Mouse (Mus musculus): ENCODE data around the gene Adcy4. TPM values are rescaled to one million over a fixed set of nuclear protein-coding genes. Genes with fewer than 3 reads are reported as not detected.
A peak's percentile ranks its signal among the peaks of the same experiment; 100 is the strongest.

Adcy4 gene
- polyA plus RNA-seq, 1 experiment from 2014 or later: 3.2 TPM

DNA sequence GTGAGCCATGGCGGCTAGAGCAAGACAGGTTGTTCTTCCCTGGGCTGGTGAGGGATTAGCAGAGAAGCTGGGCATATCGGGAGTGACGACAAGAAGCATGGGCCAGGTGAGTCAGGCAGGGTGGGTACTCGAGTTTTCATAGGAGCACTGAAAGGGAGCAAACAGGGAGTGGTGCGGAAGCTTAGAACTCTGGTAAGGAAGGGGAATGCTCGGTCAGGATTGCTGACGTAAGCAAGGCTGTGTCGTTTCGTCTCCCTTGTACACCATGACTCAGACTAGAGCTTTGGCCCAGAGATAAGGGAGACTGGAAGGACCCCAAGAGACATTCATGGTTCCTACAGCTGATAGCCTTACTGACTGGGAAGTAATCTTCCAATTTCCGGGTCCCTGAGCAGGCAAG is 50.0 kb downstream of the Adcy4 start:
- H3K4me2 ChIP-seq (ENCODE audit: low read length): no peak overlapping the region
- ATAC-seq (ENCODE audit: low FRiP score, low TSS enrichment) (no peak), DNase-seq (no peak)
- 78% methylated on average over 10 of the region's 10 CpGs for WGBS
- H3K36me3 ChIP-seq (ENCODE audit: control insufficient read depth, insufficient read depth, low read length): peaks cover 7% of the 10 kb centered on the region
- no peak overlapping the region for H3K4me3 ChIP-seq (replicated peaks; ENCODE audit: low read depth, low read length)
- no peaks in the 10 kb centered on the region for H3K9me3 ChIP-seq (ENCODE audit: control insufficient read depth, low read length)
- H3K9ac ChIP-seq (replicated peaks; ENCODE audit: low read length): no peak overlapping the region
- H3K27ac ChIP-seq (replicated peaks; ENCODE audit: low read depth, low read length): no peak overlapping the region
- no peaks in the 10 kb centered on the region for H3K27me3 ChIP-seq (ENCODE audit: control insufficient read depth, insufficient read depth, low read length)
- no peaks in the 10 kb centered on the region for H3K4me1 ChIP-seq (ENCODE audit: control insufficient read depth, insufficient read depth, low read length)

GRCm38 (mm10) chr14:55730531-55731032 is 53.3 kb downstream of the Adcy4 start:
- H3K36me3 ChIP-seq (ENCODE audit: control insufficient read depth, insufficient read depth, low read length): no peaks in the 10 kb centered on the region
- H3K9ac ChIP-seq (replicated peaks; ENCODE audit: low read length): no peak overlapping the region
- ATAC-seq (ENCODE audit: low FRiP score, low TSS enrichment): no peak
- no peak overlapping the region for H3K4me2 ChIP-seq (ENCODE audit: low read length)
- DNase-seq: no peak
- H3K4me3 ChIP-seq (replicated peaks; ENCODE audit: low read depth, low read length): no peak overlapping the region
- 83% methylated on average over 7 of the region's 7 CpGs for WGBS
- no peaks in the 10 kb centered on the region for H3K9me3 ChIP-seq (ENCODE audit: control insufficient read depth, low read length)
- no peaks in the 10 kb centered on the region for H3K4me1 ChIP-seq (ENCODE audit: control insufficient read depth, insufficient read depth, low read length)
- H3K27me3 ChIP-seq (ENCODE audit: control insufficient read depth, insufficient read depth, low read length): no peaks in the 10 kb centered on the region
- H3K27ac ChIP-seq (replicated peaks; ENCODE audit: low read depth, low read length): no peak overlapping the region

DNA sequence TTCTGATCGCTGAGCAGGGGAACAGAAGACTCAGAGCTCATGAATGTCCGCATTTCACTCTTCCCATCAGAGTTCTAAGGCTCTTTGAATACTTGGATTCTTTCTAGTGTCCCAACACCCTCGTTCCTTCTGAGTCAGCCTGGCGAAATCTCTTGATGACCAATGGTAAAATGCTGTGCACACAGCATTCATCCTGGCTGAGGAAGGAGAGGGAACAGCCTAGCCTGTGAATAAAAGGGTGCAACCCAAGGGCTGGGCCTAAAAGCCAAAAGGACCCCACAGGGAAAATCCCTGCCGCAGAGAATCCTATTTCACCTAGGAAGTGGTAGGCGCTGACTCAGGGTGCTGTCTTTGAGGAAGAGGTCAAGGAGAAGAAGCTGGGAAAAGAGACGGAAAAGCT is 53.8 kb downstream of the Adcy4 start:
- ATAC-seq (ENCODE audit: low FRiP score, low TSS enrichment) (no peak), DNase-seq (no peak)
- 77% methylated on average over 7 of the region's 7 CpGs for WGBS
- no peak overlapping the region for H3K27ac ChIP-seq (replicated peaks; ENCODE audit: low read depth, low read length)
- H3K36me3 ChIP-seq (ENCODE audit: control insufficient read depth, insufficient read depth, low read length): no peaks in the 10 kb centered on the region
- no peak overlapping the region for H3K4me2 ChIP-seq (ENCODE audit: low read length)
- H3K4me3 ChIP-seq (replicated peaks; ENCODE audit: low read depth, low read length): no peak overlapping the region
- H3K9me3 ChIP-seq (ENCODE audit: control insufficient read depth, low read length): no peaks in the 10 kb centered on the region
- no peaks in the 10 kb centered on the region for H3K27me3 ChIP-seq (ENCODE audit: control insufficient read depth, insufficient read depth, low read length)
- no peaks in the 10 kb centered on the region for H3K4me1 ChIP-seq (ENCODE audit: control insufficient read depth, insufficient read depth, low read length)
- no peak overlapping the region for H3K9ac ChIP-seq (replicated peaks; ENCODE audit: low read length)

GRCm38 (mm10) chr14:55727889-55728685 is 55.8 kb downstream of the Adcy4 start:
- ATAC-seq (ENCODE audit: low FRiP score, low TSS enrichment) (no peak), DNase-seq (no peak)
- H3K9ac ChIP-seq (replicated peaks; ENCODE audit: low read length): no peak overlapping the region
- no peak overlapping the region for H3K4me2 ChIP-seq (ENCODE audit: low read length)
- no peaks in the 10 kb centered on the region for H3K4me1 ChIP-seq (ENCODE audit: control insufficient read depth, insufficient read depth, low read length)
- no peak overlapping the region for H3K27ac ChIP-seq (replicated peaks; ENCODE audit: low read depth, low read length)
- no peaks in the 10 kb centered on the region for H3K27me3 ChIP-seq (ENCODE audit: control insufficient read depth, insufficient read depth, low read length)
- no peak overlapping the region for H3K4me3 ChIP-seq (replicated peaks; ENCODE audit: low read depth, low read length)
- no peaks in the 10 kb centered on the region for H3K36me3 ChIP-seq (ENCODE audit: control insufficient read depth, insufficient read depth, low read length)
- WGBS: 78% methylated on average over 8 of the region's 8 CpGs
- H3K9me3 ChIP-seq (ENCODE audit: control insufficient read depth, low read length): no peaks in the 10 kb centered on the region

DNA sequence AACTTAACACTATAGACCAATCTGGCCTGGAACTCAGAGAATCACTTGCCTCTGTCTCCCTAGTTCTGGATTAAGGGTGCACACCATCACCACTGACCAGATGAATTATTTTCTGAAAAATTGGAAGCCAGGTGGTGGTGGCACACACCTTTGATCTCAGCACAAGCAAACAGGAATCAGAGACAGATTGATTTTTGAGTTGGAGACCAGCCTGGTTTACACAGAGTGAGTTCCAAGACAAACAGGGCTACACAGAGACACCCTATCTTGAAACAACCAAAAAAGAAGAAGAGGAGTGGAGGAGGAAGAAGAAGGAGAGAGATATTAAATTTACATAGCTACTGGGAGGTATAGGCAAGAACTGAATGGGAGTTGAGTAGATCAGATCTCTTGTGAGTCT is 57.6 kb downstream of the Adcy4 start:
- Histone ChIP-seq H3K9me3 (ENCODE audit: control insufficient read depth, low read length) (no peaks in the 10 kb centered on the region), H3K27me3 (ENCODE audit: control insufficient read depth, insufficient read depth, low read length) (no peaks in the 10 kb centered on the region), H3K9ac (replicated peaks; ENCODE audit: low read length) (no peak overlapping the region), H3K4me3 (replicated peaks; ENCODE audit: low read depth, low read length) (no peak overlapping the region), H3K4me2 (ENCODE audit: low read length) (no peak overlapping the region), H3K36me3 (ENCODE audit: control insufficient read depth, insufficient read depth, low read length) (no peaks in the 10 kb centered on the region), H3K4me1 (ENCODE audit: control insufficient read depth, insufficient read depth, low read length) (peaks cover 3% of the 10 kb centered on the region), H3K27ac (replicated peaks; ENCODE audit: low read depth, low read length) (no peak overlapping the region)
- ATAC-seq (ENCODE audit: low FRiP score, low TSS enrichment) (no peak), DNase-seq (no peak)

DNA sequence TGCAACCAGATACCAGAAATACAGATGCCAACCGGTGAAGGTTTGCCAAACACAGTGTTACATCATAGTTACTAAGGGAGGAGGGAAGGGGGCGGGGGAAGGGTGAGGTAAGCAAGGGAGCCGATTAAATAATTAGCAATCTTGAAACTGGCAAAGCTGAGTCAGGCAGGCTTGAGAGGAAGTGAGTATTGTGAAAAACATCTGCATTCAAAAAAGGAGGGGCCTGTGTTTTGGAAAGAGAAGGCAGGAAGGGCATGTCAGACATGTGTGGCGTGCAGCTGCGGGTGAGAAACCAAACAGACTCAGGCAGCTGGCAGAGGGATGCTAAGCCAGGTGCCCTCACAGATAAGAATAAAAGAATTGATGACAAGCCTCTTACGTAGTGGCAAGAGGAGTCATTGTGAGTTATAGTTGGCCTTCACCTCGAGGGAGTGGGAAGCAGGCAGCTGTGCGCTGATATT is 59.5 kb downstream of the Adcy4 start:
- ATAC-seq (ENCODE audit: low FRiP score, low TSS enrichment) (no peak), DNase-seq (no peak)
- peaks cover 6% of the 10 kb centered on the region for H3K4me1 ChIP-seq (ENCODE audit: control insufficient read depth, insufficient read depth, low read length)
- no peak overlapping the region for H3K4me3 ChIP-seq (replicated peaks; ENCODE audit: low read depth, low read length)
- 77% methylated on average over 8 of the region's 8 CpGs for WGBS
- 0 out of 2 replicates have a peak, but pooled peaks cover 3% of the 10 kb centered on the region for H3K36me3 ChIP-seq (ENCODE audit: control insufficient read depth, insufficient read depth, low read length)
- H3K9me3 ChIP-seq (ENCODE audit: control insufficient read depth, low read length): no peaks in the 10 kb centered on the region
- H3K27ac ChIP-seq (replicated peaks; ENCODE audit: low read depth, low read length): no peak overlapping the region
- H3K9ac ChIP-seq (replicated peaks; ENCODE audit: low read length): no peak overlapping the region
- no peak overlapping the region for H3K4me2 ChIP-seq (ENCODE audit: low read length)
- H3K27me3 ChIP-seq (ENCODE audit: control insufficient read depth, insufficient read depth, low read length): no peaks in the 10 kb centered on the region

DNA sequence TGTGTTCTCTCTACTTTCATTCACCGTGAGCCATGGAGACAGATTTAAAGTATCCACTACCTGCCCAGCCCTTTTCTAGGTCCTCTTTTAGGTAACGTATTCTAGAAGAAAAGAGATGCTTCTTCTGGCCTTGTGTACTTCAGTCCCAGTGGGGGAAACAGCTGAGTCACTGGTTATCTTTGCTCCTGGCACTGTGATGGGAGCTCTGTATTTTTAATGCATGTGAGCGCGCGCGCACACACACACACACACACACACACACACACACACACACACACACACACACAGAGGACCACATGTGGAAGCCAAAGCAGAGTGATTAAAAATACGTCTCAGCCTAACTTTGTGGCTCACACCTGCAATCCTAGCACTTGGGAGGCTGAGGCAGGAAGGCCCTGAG is 60.5 kb downstream of the Adcy4 start:
- ATAC-seq (ENCODE audit: low FRiP score, low TSS enrichment): no peak
- H3K4me1 ChIP-seq (ENCODE audit: control insufficient read depth, insufficient read depth, low read length): peaks cover 6% of the 10 kb centered on the region
- no peak overlapping the region for H3K9ac ChIP-seq (replicated peaks; ENCODE audit: low read length)
- no peak overlapping the region for H3K4me2 ChIP-seq (ENCODE audit: low read length)
- H3K27ac ChIP-seq (replicated peaks; ENCODE audit: low read depth, low read length): no peak overlapping the region
- H3K36me3 ChIP-seq (ENCODE audit: control insufficient read depth, insufficient read depth, low read length): peaks cover 13% of the 10 kb centered on the region
- no peaks in the 10 kb centered on the region for H3K27me3 ChIP-seq (ENCODE audit: control insufficient read depth, insufficient read depth, low read length)
- no peak overlapping the region for H3K4me3 ChIP-seq (replicated peaks; ENCODE audit: low read depth, low read length)
- no peaks in the 10 kb centered on the region for H3K9me3 ChIP-seq (ENCODE audit: control insufficient read depth, low read length)
- 91% methylated on average over 7 of the region's 7 CpGs for WGBS
- no peak for DNase-seq

- DNase-seq (no peak), ATAC-seq (ENCODE audit: low FRiP score, low TSS enrichment) (0 out of 2 replicates have a peak, but pooled peaks have one; percentile 9)
- WGBS: 47% methylated on average over 8 of the region's 8 CpGs
- Histone ChIP-seq H3K9me3 (ENCODE audit: control insufficient read depth, low read length) (no peaks in the 10 kb centered on the region), H3K27ac (replicated peaks; ENCODE audit: low read depth, low read length) (peak overlapping the region; percentile 81), H3K4me1 (ENCODE audit: control insufficient read depth, insufficient read depth, low read length) (peaks cover 6% of the 10 kb centered on the region), H3K4me2 (ENCODE audit: low read length) (peak overlapping the region; percentile 67), H3K9ac (replicated peaks; ENCODE audit: low read length) (peak overlapping the region; percentile 75), H3K36me3 (ENCODE audit: control insufficient read depth, insufficient read depth, low read length) (peaks cover 21% of the 10 kb centered on the region), H3K27me3 (ENCODE audit: control insufficient read depth, insufficient read depth, low read length) (no peaks in the 10 kb centered on the region), H3K4me3 (replicated peaks; ENCODE audit: low read depth, low read length) (peak overlapping the region; percentile 73)
These were observed 61.4 kb downstream of the Adcy4 start for GRCm38 (mm10) chr14:55722438-55722945.

All from midbrain, embryonic 14.5 days (tissue).